Mouse (Mus musculus): ENCODE measurements around the gene Zfp689. TPM values are rescaled to one million over a fixed set of nuclear protein-coding genes. Genes with fewer than 3 reads are reported as not detected.

Zfp689 gene
- polyA plus RNA-seq (2012; ENCODE audit: low replicate concordance), result 6.3 and 11.5 TPM in 2 replicates

DNA sequence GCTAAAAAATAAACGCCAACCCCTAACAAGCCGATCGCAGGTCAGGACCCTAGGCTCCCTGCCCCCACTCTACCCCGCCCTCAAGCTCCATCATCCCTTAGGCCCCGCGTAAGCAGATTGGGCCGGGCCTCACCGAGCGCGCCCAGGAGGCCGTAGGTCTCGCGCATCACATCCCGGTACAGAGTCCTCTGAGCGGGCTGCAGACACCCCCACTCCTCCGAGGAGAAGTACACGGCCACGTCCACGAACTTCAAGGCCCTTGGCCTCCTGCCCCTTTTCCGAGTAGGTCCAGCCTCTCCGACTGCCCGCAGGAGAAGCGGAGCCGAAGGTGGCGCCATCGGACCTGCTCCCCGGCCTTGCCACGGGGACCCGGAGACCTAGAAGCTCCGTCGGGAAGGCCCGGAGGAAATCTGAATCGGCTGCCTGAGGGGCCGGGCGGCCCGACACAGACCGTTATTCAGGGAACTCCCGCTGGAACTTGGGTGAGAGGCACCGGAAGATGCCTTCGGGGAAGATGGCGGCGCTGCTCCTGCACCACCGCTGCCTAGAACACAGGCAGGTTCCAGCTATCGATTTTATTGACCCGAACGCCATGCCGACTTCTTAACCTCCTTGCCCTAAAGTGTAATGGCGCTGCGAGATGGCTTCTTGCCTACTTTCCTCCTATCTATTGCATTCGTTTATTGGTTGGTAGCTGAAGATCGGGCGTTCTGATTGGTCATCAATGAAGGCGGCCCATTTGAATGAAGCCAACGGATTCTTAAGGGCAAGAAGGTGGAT lies at the start of gene Zfp689:
TSS of gene Zfp689 (minus strand) at position 638 of the 780 bp plus-strand sequence.

DNA sequence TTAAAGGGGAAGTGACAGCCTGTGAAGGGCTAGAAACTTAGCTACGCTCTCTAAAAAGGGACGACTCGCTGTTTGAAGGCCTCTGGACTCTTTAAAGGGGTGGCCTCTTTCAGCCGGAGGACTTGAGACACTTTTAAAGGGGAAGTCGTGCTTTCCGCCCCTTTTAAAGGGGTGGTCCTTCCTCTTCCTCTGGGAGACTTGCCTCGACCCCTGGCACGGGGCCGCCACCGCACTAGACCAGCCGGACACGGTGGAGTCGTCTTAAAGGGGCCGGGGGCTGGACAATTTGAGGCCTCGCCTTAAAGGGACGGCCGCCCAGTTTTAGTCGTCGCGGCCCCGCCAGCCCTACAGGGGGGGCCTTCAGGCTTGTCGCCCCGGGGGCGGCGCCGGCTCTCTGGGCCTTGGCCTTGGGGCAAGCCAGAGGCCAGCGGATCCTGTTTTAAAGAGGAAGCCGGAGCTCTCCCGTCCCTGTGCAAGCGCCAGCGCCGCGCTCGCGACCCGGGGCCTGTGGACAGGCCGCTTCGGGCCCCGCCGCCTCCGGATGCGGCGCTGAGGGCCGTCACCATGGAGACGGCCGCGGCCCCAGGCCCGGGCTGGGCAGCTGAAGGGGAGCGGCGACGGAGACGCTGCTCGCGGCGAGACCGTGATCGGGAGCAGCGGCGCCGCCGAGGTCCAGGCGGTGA lies 29.8 kb upstream of the Zfp689 start, which contains the start of gene Fbrs:
TSS of gene Fbrs (plus strand) at position 565 of the 683 bp plus-strand sequence.

DNA sequence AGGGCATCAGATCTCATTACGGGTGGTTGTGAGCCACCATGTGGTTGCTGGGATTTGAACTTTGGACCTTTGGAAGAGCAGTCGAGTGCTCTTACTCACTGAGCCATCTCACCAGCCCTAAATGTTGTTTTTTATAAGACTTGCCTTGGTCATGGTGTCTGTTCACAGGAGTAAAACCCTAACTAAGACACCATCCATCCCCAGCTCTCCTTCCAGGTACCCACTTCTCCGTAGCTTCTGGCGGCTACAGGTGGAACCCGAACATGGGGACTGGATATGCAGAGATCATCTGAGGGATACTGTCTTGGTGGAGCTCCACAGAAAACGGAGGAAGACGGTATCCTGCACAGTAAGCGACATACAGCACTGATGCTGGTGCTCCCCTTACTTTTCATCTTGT lies 10.4 kb upstream of the Zfp689 start, which contains the start of gene Prr14:
TSS of gene Prr14 (plus strand) at position 301 of the 400 bp plus-strand sequence.

DNA sequence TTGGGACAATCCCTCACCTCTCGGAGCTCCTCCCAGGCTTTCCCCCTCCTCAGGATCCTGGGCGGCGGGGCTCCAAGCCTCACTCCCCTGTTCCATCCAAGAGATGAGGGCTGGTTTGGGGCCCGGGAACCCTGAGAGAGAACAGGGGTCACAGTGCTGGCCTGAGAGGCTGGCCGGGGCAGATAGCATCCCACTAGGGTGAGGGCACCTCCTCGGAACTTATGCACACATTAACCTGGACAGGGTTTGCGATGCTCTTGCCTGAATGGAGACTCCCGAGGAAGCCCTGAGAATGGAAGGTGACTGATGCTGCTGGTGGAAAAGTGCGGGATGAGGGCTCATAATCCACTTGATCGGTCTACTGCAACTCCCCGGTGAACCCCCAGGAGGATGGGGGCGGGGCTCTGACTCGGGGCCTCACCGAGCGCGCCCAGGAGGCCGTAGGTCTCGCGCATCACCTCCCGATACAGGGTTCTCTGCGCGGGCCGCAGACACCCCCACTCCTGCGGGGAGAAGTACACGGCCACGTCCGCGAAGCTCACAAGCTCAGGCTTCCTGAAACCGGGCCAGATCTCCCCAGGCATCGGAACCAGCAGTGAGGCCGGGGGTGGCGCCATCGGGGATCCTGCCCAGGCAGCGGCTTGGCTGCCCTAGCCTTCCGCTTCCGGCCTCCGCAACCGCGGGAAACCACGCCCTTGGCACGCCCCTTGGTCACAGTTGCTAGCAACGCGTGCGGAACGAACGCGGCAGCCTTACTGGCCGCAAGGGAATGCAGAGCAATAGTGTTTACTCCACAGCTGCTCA lies 27.4 kb downstream of the Zfp689 start, which contains the start of gene Zfp688:
TSS of gene Zfp688 (minus strand) at position 681 of the 804 bp plus-strand sequence.

DNA sequence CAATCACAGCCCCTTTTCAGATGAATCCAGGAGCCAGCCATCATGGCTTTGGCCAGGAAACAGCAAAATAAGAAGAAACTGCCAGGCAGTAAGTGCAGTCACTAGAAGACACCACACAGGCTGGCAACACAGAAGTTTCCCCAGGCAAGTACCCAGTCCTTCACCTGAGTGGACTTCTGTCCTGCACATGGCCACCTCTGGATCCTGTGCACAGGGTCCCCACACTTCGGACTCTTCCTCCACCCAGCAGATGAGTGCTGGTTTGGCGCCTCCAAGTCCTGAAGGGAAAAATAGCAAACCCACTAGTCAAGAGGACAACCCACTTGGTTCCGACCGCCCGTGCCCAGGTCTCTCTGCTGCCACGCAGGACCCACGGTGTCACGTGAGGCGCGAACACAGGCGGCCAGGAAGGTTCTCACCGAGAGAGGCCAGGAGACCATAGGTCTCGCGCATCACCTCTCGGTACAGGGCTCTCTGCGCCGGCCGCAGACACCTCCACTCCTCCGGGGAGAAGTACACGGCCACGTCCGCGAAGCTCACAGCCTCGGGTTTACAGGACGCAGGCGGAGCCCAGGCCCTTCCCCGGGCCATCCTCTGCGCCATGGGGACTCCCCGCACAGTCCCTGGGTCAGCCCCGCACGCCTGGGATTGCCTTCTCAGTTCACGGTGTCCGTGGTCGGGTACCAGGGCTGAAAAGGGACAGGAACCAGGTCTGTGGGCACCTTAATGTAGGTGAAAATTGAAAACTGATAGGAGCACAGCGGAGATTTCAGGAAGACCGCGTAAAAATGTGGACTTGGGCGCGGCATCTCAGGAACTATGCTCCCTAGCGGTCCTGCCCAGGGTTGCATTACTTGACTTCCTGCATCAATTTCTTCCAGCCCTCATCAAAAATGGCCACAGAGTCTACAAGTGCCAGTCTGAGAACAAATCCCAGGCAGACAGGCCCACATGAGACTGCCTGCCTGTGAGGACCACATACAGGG lies 42.7 kb downstream of the Zfp689 start, which contains the start of gene Zfp764:
TSS of gene Zfp764 (minus strand) at position 821 of the 986 bp plus-strand sequence.

DNA sequence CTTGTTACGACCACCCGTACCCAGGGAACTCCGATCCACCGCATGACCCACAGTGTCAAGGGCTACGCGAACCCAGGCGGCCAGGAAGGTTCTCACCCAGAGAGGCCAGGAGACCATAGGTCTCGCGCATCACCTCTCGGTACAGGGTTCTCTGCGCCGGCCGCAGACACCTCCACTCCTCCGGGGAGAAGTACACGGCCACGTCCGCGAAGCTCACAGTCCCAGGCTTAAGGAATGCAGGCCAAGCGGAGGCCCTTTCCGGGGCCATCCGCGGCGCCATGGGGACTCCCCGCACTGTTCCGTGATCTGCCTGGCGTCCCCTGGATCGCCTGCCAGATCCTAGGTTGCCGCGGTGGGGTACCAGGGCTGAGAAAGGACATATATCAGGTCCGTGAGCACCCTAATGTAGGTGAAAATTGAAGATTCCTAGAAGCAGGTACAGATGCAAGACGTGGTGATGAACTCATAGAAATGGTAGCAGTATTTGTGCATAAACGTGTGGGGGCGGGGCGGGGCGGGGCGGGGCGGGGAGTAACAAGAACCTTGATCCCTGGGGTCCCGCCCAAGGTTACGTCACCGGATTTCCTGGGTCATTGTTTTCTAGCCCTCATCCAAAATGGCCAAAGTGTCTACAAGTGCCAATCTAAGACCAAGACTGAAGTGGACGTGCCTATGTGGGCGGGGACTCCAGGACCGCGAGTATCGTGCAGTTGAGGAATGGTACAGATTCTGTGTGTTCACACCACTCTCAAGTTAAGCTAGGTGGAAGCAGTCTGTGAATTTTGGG lies 55.6 kb downstream of the Zfp689 start, which contains the start of gene E430018J23Rik:
TSS of gene E430018J23Rik (minus strand) at position 473 of the 787 bp plus-strand sequence.

Other genes starting within 250 kb of the Zfp689 start
- gene Tbc1d10b, start 240.7 kb downstream of the Zfp689 start, polyA plus RNA-seq (2012; ENCODE audit: low replicate concordance), result 87.2 and 117 TPM in 2 replicates
- 2.1 TPM in 1 of 2 replicates, not detected in the other for gene Mylpf, start 240.3 kb downstream of the Zfp689 start, polyA plus RNA-seq (2012; ENCODE audit: low replicate concordance)
- gene Zfp553, start 216.1 kb downstream of the Zfp689 start, polyA plus RNA-seq (2012; ENCODE audit: low replicate concordance), result 17.3 and 29.4 TPM in 2 replicates
- 439 and 604 TPM in 2 replicates for gene Sept1, start 216.0 kb downstream of the Zfp689 start, polyA plus RNA-seq (2012; ENCODE audit: low replicate concordance)
- gene Zfp771, start 204.9 kb downstream of the Zfp689 start, polyA plus RNA-seq (2012; ENCODE audit: low replicate concordance), result 141 and 154 TPM in 2 replicates
- gene Dctpp1, start 188.4 kb downstream of the Zfp689 start, polyA plus RNA-seq (2012; ENCODE audit: low replicate concordance), result 23.3 and 79.5 TPM in 2 replicates
- 61.1 and 61.8 TPM in 2 replicates for gene Sephs2, start 175.1 kb downstream of the Zfp689 start, polyA plus RNA-seq (2012; ENCODE audit: low replicate concordance)
- 8.1 and 8.8 TPM in 2 replicates for gene Itgal, start 152.9 kb downstream of the Zfp689 start, polyA plus RNA-seq (2012; ENCODE audit: low replicate concordance)
- 5.9 and 11.1 TPM in 2 replicates for gene Zfp768, start 103.6 kb downstream of the Zfp689 start, polyA plus RNA-seq (2012; ENCODE audit: low replicate concordance)
- 1.4 and 3.4 TPM in 2 replicates for gene Zfp747, start 73.1 kb downstream of the Zfp689 start, polyA plus RNA-seq (2012; ENCODE audit: low replicate concordance)
- 0.37 and 0.74 TPM in 2 replicates for gene 9130019O22Rik, start 62.0 kb downstream of the Zfp689 start, polyA plus RNA-seq (2012; ENCODE audit: low replicate concordance)
- 1.5 and 2.1 TPM in 2 replicates for gene E430018J23Rik, start 55.5 kb downstream of the Zfp689 start, polyA plus RNA-seq (2012; ENCODE audit: low replicate concordance)
- 0.59 and 1.0 TPM in 2 replicates for gene Zfp764, start 42.3 kb downstream of the Zfp689 start, polyA plus RNA-seq (2012; ENCODE audit: low replicate concordance)
- gene Zfp688, start 27.1 kb downstream of the Zfp689 start, polyA plus RNA-seq (2012; ENCODE audit: low replicate concordance), result 18.8 and 19.7 TPM in 2 replicates
- gene Prr14, start 10.5 kb upstream of the Zfp689 start, polyA plus RNA-seq (2012; ENCODE audit: low replicate concordance), result 97.0 and 102 TPM in 2 replicates
- gene Fbrs, start 30.0 kb upstream of the Zfp689 start, polyA plus RNA-seq (2012; ENCODE audit: low replicate concordance), result 513 and 735 TPM in 2 replicates
- gene Srcap, start 62.8 kb upstream of the Zfp689 start, polyA plus RNA-seq (2012; ENCODE audit: low replicate concordance), result 29.4 and 62.6 TPM in 2 replicates
- gene Gm42715, start 70.4 kb upstream of the Zfp689 start, polyA plus RNA-seq (2012; ENCODE audit: low replicate concordance), result 34.4 and 37.2 TPM in 2 replicates
- gene Tmem265, start 112.2 kb upstream of the Zfp689 start, polyA plus RNA-seq (2012; ENCODE audit: low replicate concordance), result 0.52 and 7.1 TPM in 2 replicates
- gene Phkg2, start 124.2 kb upstream of the Zfp689 start, polyA plus RNA-seq (2012; ENCODE audit: low replicate concordance), result 29.8 and 84.9 TPM in 2 replicates
- 5.4 and 6.0 TPM in 2 replicates for gene Ccdc189, start 139.4 kb upstream of the Zfp689 start, polyA plus RNA-seq (2012; ENCODE audit: low replicate concordance)
- 43.2 and 55.3 TPM in 2 replicates for gene Rnf40, start 139.6 kb upstream of the Zfp689 start, polyA plus RNA-seq (2012; ENCODE audit: low replicate concordance)
- gene Zfp629, start 166.6 kb upstream of the Zfp689 start, polyA plus RNA-seq (2012; ENCODE audit: low replicate concordance), result 13.1 and 23.2 TPM in 2 replicates

Data from leukemia stem cell, adult 10-12 weeks (primary cell).